Mouse (Mus musculus): Measurements from ENCODE around the gene Basp1.

DNA sequence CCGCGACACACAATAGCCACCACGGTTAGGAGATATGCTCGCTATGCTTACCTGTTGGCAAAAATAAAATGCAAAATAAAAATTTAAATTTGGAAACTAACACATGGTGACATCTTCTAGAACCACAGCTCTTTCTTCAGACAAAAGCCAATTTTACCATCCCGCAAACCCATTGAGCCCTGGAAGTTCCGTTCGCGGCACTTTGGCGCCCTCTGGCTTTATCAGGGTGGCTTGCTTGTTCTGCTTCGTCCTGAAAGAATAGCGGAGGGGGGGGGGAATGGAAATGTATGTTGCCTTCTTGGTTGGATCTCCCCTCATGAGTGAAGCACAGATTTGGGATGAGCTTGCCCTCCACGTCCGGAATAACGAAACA lies 1.2 kb upstream of the Basp1 start:
- TF ChIP-seq CTCF (IDR thresholded peaks at IDR 0.05; ENCODE audit: borderline replicate concordance, extremely low read depth, insufficient read depth, insufficient read length): peak; percentile 95
- TF ChIP-seq POLR2A (IDR thresholded peaks at IDR 0.05; ENCODE audit: borderline replicate concordance, extremely low read depth, insufficient read depth, insufficient read length, poor library complexity, severe bottlenecking): no peak

Data from brain, embryonic 14.5 days (tissue).